Mouse (Mus musculus) 416B (cell line): ENCODE measurements at regions not wholly inside any gene's neighbourhood (a gene's known extent, or its start where the extent isn't known, plus 50 kb on each side); places are given as distances from the start of the nearest gene placed in this dataset.
A peak's percentile ranks its signal among the peaks of the same experiment; 100 is the strongest.
"Not testable (repeated sequence)": the region's sequence is repeated elsewhere in the genome, so short reads cannot be mapped to it uniquely, and the experiment has no call there.

Source experiments
- DNase-seq: peaks from one replicate; pipeline ENCODE4 v3.0.0; 2011; ENCODE audit warnings: low read depth

DNA sequence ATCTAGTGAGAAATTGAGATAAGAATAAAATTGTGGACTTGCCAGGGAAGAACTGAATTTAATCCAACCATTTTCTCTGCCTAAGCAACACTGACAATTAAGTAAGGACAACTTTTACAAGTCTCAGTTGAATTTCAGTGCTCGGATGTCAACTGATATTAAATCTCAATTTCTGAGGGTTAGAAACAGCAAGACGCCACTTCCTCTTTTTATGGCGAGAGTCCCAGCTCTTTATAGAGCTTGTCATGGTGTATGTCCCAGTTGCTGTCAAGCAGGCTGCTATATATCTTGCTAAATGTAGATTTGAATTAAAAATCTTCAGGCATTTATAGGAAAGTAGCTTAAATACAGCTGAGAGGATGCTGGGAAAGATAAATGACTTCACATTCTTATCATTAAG is 697.8 kb upstream of the Got2 start:
- DNase-seq, result no peak

DNA sequence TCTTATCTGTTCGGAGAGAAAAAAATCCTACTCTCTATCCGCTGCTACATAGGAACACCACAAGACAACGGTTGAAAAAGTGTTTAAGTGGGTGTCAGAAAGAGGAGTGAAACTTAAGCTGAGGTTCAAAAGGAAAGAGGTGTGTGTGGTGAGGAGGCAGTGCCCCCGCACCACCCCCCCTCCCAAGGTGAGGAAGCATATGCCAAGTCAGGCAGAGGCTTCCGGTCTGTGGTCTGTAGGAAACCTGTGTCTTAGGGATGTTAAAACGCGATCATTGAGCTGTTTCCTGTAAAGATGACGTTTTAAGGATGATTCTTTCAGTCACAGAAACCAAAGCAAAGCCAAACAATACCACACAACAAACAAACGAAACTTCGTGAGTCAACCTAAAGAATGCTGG is 664.2 kb upstream of the Got2 start:
- peak; percentile 76 for DNase-seq

DNA sequence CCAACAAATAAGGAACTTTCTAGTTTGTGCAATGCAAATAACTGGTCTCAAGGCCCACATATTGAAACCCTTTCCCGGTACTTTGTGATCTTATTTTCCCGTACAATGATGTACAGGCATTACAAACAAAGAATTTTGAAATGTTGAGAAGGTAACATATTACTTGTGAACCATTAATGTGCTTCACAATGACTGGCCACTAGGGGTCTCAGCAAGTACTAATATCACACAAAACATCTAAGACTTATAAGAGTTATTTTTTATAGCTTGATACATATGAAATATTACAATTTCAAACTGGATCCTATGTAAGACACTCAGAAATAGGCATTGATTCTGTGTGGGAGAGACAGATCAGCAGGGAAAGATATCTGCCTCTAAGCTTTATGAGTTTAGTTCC is 662.1 kb upstream of the Got2 start:
- DNase-seq, result peak; percentile 13

DNA sequence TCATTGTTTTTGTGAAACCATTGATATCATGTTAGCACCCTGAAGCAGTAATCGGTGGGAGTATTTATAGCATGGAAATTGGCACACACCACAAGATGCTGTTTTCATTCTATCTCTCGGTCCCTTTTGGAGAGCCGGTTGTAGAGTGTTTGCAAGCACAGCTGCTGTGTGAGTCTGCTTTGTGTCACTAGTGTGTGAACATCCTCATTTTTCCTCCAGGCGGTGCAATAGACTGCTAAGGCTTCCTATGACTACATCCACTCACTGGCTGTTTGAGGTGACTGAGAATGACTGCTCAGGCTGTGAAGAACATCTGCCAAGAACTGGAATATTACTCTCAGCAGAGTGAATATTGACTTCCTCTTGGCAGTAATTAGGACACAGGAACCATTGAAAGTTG is 660.3 kb upstream of the Got2 start:
- no peak for DNase-seq

DNA sequence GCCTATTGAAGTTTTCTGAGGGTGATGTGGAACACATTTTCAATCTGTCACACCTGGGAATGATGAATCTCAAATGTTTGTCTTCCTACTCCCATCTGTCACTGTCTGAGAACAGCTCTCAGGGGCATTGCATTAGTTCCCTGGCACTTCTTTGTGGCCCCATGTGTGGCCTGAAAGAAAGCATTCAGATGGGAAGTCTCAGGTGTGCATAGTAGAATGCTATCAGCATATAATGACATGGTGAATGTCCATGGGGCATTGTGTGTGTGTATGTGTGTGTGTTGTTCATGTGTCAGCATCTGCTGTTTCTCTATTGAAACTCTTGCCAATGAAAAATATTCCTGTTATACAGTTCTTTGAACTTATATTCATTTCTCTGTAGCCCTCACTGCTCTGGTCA is 659.8 kb upstream of the Got2 start:
- no peak for DNase-seq

DNA sequence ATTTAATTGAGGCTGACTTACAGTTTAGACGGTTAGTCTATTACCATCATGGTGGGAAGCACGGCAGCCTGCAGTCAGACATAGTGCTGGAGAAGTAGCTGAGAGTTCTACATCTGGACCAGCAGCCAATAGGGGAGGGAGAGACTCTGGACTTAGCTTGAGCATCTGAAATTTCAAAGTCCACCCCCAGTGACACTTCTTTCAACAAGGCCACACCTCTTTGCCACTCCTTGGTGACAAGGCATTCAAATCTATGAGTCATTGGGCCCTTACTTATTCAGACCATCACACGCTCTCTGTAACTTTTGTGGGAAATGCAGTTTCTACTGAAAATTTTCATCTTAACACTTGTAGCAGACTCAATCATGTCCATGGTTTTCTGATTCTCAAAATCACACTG is 653.9 kb upstream of the Got2 start:
- no peak for DNase-seq

DNA sequence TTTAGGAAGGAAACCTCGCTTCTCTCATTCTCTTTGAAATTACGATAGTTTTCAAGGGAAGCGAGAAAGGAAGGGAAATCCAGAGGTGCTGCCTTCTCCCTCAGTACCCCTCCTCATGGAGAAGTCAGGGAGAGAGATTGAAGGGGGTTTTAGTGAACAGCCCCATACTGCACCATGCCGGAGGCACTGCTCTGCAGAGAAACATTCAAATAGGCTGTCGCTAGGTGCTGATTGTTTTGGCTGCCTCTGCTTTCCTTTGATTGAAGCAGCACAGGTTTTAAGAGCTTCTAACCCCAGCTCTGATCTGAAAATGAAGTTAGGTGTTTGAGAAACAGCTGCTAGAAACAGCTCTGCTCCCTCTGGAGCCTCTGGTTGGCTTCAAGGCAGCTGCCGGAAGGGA is 610.5 kb upstream of the Got2 start:
- no peak for DNase-seq

DNA sequence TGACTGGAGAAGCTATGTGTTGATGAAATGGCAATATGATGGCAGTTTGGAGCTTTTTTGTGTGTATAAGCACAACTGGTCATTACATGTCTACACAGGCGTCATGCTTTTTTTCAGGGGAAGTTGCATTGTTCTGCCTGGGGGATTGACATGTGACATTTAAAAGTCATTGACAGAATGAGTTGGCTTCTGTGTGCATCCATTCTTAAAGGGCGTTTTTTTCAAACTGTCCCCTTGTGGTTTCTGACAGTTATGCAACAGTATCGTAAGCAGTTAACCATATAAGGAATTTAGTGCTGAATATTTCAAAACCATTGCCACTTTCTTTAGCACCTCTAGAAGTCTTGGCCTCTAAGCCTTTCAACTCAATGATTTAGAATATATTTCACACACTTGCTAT is 607.1 kb upstream of the Got2 start:
- peak; percentile 35 for DNase-seq

DNA sequence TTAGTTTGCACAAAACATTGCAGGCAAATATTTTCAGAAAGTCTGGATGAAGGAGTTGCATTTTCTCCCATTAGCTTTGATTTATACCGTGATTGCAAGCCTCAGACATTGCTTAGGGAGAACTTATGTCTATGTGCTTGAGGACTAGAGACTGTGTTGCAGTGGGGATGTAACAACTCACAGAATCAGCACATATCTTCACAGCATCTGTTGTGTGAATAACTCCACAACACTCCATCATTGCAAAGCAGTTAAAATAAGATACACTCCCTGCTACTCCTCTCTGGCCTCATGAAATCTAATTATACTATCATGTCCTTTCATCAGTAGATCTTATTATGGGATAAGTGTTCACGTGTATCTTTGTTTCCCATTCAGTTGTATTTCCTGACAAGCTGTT is 601.5 kb upstream of the Got2 start:
- DNase-seq, result no peak

DNA sequence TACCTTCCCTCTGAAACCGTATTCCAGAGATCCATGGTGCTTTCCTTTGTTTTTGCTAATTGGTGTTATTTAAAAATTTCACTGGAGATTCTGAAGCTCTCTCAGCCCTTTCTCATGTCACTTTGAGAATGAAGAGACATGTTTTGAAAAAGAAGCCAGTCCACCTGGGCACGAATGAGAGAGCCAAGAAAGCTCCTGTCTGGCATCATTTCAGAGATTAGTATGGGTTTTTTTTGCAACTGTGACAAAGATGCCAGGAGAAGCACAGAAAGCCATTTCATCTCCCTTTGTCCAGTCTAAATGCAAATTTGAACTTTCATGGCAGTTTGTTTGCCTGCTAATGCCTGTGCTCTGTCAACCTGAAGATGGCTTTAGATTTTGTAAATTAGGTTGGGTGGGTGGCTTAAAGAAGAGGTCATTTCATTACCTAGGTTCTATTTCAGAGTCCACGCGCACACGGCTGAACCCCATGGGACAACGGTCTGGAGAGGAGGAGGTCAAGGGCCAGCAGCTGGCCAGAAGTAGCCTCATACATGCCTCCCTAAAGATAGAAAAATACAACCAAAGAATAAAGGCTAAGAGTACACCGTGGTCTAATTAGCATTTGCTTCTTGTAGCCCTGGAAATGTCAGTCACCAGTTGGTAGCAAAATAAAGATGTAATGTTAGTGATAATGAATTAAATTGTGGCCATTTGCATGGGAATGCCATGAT is 600.5 kb upstream of the Got2 start:
- no peak for DNase-seq

DNA sequence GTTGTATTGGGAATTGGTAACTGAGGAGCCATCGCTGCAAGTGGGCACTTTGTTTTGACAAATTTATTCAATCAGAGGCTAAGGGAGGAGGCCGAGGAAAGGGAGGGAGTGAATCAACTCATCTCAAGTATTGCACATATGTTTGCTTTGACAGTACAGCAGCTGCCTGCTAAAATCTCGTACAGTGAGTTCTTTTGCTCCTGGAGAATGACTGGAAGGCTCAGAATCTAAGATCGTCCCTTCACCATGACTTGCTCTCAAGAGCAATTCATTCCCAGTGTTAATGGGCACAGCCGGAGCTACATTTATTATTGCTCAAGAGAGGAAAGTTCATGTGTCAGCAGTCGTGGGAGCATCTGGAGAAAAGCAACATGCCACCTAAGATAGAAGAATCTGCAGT is 567.6 kb upstream of the Got2 start:
- DNase-seq, result no peak

DNA sequence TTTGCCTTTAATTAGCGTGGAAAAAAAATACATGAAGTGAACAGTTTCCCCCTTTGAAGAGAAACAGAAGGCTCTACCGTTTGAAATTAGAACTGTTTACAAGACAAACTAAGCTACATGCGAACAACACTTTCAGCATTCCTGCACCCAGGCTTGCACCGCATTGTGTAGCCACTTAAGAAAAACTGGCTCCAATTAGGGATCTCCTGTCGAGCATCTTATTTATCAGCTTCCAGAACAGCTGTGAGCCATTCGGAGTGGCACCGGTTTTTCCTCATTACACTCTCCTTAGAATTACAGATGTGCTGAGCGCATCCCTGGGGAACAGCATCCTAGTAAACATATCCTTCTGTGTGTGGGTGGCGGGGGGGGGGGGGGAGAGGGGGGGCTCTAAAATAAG is 567.0 kb upstream of the Got2 start:
- DNase-seq, result no peak

DNA sequence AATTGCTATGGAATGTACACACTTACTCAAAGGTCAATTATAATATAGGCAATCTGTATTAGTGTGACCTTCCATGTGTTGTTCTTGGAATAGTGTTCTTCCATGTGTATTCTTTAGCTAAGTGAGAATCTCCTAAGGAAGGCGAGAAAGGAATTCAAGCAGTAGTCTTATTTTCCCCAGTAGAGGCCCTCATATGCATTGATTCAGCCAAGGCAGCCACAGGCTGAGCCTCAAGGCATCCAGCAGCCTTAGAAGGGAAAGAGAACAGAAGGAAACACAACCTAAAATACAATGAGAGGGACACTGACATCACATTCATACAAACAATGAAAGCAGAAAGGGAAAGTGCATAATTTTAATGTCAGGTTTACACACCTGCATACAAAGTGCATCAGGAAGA is 541.4 kb upstream of the Got2 start:
- no peak for DNase-seq

DNA sequence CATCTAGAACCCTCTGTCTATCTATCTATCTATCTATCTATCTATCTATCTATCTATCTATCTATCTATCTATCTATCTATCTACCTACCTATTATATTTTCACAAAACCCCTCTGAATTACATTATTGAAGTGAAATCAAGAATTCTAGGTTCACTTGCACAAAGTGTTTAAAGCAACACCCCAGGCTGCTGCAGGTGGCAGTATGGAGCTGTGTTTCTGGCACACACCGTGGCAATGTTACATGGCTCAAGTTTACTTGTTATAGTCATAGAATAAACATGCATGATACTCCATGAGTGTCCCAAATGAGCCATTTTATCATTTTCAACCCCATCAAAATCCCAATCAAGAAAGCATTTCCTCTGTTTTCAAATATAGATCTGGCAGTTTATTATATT is 538.6 kb upstream of the Got2 start:
- no peak for DNase-seq

DNA sequence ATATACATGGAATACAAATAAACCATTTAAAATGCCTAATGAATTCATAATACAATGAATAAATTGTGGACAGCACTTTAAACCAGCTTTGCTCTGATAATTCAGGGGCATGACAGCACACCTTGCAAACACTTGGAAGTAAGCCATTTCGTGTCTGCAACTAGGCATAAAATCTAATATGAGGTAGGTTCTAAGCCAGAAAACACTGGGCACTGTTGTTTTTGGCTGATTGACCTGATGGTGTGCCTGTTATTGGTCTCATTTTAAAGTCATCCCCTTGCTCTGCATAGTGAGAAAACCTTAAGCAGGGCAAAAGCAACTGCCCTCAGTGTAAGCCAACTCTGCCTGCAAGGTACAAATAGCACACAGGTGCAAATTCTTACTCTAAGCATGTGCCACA is 521.3 kb upstream of the Got2 start:
- DNase-seq, result no peak

DNA sequence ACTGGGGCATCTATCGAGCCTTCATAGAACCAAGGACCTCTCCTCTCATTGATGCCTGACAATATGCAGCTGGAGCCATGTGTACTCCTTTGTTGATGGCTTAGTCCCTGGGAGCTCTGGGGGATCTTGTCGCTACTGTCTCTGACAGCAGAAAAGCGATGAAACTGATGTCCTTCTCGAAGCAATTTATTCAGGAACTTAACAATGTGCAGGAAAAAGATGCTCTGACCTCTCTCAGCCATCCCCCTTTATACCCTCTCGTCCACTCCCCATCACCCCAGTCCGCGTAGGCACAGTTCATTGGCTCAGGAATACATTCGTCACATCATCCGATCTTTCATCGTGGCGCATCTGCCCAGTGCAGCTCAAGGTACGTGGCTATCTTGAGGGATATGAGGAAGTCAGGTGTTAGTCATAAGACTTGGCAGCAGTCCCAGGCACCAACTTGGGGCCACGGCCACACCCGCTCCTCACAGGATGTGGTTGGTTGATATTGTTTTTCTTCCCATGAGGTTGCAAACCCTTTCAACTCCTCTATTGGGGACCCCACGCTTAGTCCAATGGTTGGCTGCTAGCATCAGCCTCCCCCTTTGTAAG is 516.3 kb upstream of the Got2 start:
- DNase-seq, result peak; percentile 24

DNA sequence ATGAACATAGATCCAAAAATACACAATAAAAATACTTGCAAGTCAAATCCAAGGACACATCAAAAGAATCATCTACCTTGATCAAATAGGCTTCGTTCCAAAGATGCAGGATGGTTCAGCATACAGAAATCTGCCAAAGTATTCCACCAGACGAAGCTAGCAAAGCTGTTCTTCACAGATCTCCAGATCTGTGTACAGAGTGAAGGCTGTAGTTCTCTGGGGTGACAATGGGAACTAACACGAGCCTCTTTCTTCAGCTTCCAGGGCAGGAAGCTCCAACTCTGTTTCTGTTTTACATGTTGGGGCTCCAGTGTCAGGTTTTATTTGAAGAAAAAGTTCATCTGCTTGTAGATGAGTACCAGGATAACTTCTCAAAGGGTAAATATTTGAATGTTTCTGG is 515.3 kb upstream of the Got2 start:
- DNase-seq, result no peak

DNA sequence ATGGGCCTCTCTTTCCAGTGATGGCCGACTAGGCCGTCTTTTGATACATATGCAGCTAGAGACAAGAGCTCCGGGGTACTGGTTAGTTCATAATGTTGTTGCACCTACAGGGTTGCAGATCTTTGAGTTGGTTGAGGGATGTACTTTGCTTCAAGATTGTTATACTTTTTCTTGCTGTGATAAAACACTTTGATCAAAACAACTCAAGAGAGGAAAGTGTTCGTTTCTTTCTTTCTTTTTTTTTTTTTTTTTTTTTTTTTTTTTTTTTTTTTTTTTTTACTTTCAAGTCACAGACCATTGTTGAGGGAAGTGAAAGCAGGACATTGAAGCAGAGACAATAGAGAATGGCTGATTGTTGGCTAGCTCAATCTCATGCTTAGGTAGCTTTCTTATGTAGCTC is 511.0 kb upstream of the Got2 start:
- not testable (repeated sequence) for DNase-seq

DNA sequence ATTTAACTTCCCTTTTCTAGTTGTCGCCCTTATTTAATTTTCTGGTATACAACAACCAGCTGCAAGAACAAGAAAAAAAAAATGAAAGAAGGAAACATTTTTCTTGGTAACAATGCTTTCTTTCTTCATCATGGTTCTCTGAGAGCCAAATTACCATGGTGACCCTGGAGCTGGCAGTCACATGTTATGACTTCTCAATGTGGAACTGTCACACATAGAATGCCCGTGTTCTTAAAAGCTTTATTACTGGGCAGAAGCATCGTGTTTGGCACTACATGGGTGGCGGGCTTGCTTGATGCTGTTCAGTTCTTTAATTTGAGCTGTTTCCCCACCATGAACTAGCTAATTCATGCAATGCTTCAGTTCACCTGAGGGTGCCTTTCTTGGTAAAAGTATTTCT is 504.7 kb upstream of the Got2 start:
- no peak for DNase-seq

DNA sequence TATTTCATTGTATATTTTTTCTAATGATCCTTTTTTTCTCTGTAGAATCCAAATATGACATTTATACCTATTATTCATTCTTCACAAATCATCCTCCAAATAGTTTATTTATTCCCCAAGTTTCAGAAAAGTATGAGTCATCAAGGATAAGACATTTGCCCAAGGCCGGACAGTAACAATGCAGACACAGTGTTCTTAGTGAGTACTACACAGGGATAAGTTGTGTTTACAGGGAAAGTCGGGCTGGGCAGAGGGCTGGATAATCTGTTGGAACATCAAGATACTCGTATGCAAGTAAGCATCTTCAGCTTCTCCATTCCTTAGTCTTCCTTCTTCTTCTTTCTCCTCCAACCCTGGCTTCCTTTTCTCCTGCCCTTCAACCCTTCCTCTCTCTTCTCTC is 500.9 kb upstream of the Got2 start:
- DNase-seq, result no peak

DNA sequence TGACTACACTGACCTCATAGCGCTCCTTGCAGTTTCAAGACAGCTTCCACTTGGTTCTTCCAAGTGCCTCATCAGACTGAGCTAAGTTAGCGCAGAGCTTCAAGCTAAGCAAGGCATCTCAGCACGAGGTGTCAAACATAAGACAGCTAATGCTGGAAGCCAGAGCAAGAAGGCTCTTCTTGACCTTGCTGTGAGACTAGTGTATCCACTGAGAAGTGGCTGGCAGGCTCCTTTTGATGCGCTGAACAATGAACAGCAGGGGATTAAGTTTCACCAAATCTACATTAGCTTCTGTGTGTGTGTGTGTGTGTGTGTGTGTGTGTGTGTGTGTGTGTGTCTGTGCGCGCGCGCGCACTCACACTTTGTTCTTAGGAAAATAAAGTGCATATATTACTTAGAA is 482.2 kb upstream of the Got2 start:
- DNase-seq, result no peak

DNA sequence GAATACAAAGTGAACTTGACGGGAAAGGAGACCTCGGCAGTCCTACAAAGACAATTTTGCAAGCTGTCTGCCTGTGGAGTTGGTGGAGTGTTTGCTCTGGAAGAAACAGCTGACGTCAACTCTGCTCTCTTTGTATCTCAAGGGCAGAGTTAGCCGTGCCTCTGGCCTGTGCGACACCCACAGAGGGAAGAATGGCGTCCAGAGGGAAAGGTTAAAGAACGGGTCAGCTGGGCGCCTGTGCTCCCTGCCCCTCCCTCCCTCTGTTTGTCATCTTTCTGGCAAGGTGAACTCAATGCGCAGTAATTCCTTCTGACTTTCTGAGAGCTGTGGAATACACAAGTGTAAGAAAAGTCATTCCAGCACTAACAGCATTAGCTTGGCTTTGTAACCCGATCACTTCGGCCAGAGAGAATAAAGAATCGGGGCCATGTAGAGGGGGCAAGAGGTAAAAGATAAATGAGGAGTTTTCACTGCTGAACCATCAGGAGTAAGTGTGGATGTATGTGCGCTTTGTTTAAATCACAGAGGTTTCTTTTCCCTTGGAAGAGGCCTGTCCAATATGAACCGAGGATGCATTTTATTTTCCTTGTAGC is 474.6 kb upstream of the Got2 start:
- no peak for DNase-seq

DNA sequence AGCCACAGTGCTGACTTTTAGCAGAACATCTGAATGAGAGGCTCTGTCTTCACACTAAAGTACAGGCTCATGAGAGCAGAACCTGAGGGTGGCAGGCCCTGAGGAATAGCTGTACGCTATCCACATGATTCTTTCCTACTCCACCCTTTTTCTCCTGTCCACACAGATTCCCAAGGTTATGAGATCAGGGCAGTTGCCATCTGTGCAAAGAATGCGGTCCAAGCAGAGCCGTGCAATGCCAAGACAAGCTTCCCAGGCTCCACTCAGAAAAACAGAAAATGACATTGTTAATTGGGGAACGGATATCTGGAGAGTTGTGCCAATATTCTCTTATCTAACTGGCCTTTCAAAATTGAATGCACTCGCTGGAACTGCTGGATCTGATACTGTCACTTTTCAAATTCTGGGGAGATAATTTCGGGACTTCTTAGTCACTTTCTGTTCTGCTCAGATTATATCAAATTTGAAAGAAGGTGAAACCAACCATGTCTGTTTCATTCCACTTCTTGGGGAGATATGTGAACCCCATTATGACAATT is 462.3 kb upstream of the Got2 start:
- DNase-seq, result no peak

DNA sequence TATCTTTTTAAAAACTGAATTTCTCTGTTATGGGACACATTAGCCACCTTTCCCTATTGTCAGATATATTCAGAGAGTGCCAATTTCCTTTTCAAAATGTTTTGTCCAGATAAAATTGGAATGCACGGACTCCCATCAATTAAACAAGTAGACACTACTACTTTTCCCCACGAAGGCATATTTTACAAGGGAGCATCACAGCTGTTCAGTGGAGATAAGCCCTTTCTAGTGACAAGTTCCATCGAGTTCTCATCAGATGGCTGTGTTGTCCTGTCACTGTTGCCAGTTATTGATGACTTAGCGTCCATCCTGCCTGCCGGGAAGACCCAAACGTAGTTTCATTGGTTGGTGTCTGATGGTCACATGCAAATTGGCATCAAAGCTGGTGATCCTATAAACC is 461.2 kb upstream of the Got2 start:
- DNase-seq, result no peak
